Mouse (Mus musculus) heart, adult 2 months (tissue): ENCODE measurements around the gene Zdhhc4.

ENCODE experiments used
- CTCF ChIP-seq: fragments of 200-600 bp; IDR thresholded peaks from 2 replicates; pipeline ENCODE4 v1.8.1; 2022; ENCODE audit warnings: antibody characterized with exemption, mild to moderate bottlenecking, moderate library complexity
- EP300 ChIP-seq: fragments of 200-500 bp; IDR thresholded peaks from 2 replicates; pipeline ENCODE4 v1.6.1; 2011; ENCODE audit warnings: low read depth, low read length, control low read depth; ENCODE audit not compliant: insufficient read depth

- TF ChIP-seq CTCF (no peak), EP300 (no peak)
Measured at GRCm38 (mm10) chr5:143334418-143335088, 5.5 kb upstream of the Zdhhc4 start.
